Mouse (Mus musculus): ENCODE measurements around the gene Eml1. TPM values are rescaled to one million over a fixed set of nuclear protein-coding genes. Genes with fewer than 3 reads are reported as not detected.

Eml1 gene
- polyA plus RNA-seq, 2 experiments: 38.4 to 44.4 TPM

DNA sequence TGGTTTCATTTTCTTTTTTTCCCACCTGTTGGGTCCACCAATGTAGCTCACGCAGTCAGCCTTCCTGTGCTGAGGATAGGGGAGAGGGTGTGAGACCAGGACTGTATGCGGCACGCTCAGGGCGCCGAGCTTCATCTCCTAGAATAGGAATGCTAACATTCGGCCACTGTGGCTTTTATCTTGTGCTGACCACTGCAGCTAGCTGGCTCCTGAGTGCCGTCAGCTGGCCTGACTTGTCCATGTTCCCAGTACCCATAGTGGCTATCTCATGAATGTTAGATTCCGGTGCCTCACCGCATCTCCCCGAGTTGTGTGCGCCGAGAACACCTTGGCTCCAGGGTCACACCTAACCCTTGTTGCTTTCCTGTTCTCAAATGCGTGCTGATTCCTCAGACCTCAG lies 66.7 kb downstream of the Eml1 start:
- Histone ChIP-seq H3K36me3 (ENCODE audit: control insufficient read depth, insufficient read depth, low read length) (no peaks in the 10 kb centered on the region), H3K9me3 (ENCODE audit: control insufficient read depth, low read length) (no peaks in the 10 kb centered on the region), H3K4me1 (ENCODE audit: control insufficient read depth, insufficient read depth, low read length) (peaks cover 18% of the 10 kb centered on the region), H3K4me2 (replicated peaks; ENCODE audit: low read depth, low read length, severe bottlenecking) (no peak overlapping the region), H3K9ac (ENCODE audit: low read depth, low read length, severe bottlenecking) (no peak overlapping the region), H3K4me3 (replicated peaks; ENCODE audit: low read length) (no peak overlapping the region), H3K27me3 (ENCODE audit: control insufficient read depth, insufficient read depth, low read length) (no peaks in the 10 kb centered on the region), H3K27ac (replicated peaks; ENCODE audit: low read depth, low read length) (no peak overlapping the region)
- ATAC-seq (ENCODE audit: low FRiP score, low read depth) (no peak), DNase-seq (ENCODE audit: low spot score) (no peak)
- 88% methylated on average over 13 of the region's 13 CpGs for WGBS
- TF ChIP-seq POLR2A (IDR thresholded peaks at IDR 0.05; ENCODE audit: borderline replicate concordance, extremely low read depth, insufficient read depth, insufficient read length): no peak

DNA sequence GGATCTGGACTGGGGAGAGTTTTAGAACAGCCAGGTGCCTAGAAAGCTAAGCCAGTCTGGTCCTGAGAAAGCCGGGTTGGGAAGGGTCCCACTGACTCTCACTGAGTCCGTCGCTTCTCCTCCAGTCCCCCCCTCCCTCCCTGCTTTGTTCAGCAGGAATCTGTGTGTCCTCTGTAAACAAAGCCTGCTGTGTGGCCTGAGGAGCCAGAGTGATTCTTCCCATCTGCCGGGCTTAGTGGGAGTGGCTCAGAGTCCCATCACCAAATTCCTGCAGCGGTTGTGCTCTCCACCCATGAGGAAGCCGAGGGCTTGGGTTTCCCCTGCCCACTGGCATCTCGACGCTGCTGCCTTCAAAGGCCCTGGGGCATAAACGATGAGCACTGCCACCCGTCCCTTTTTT lies 72.5 kb downstream of the Eml1 start:
- DNase-seq (ENCODE audit: low spot score): no peak
- Histone ChIP-seq H3K4me3 (replicated peaks; ENCODE audit: low read length) (no peak overlapping the region), H3K4me2 (replicated peaks; ENCODE audit: low read depth, low read length, severe bottlenecking) (no peak overlapping the region), H3K9me3 (ENCODE audit: control insufficient read depth, low read length) (no peaks in the 10 kb centered on the region), H3K27ac (replicated peaks; ENCODE audit: low read depth, low read length) (no peak overlapping the region), H3K4me1 (ENCODE audit: control insufficient read depth, insufficient read depth, low read length) (peaks cover 6% of the 10 kb centered on the region; the same call in 1 of the 2 replicates), H3K9ac (ENCODE audit: low read depth, low read length, severe bottlenecking) (no peak overlapping the region), H3K27me3 (ENCODE audit: control insufficient read depth, insufficient read depth, low read length) (no peaks in the 10 kb centered on the region), H3K36me3 (ENCODE audit: control insufficient read depth, insufficient read depth, low read length) (no peaks in the 10 kb centered on the region)
- no peak for ATAC-seq (ENCODE audit: low FRiP score, low read depth)
- 7% methylated on average over 10 of the region's 10 CpGs for WGBS
- TF ChIP-seq POLR2A (IDR thresholded peaks at IDR 0.05; ENCODE audit: borderline replicate concordance, extremely low read depth, insufficient read depth, insufficient read length): no peak

GRCm38 (mm10) chr12:108443708-108444107 lies 73.0 kb downstream of the Eml1 start:
- Histone ChIP-seq H3K27ac (replicated peaks; ENCODE audit: low read depth, low read length) (no peak overlapping the region), H3K4me3 (replicated peaks; ENCODE audit: low read length) (no peak overlapping the region), H3K9ac (ENCODE audit: low read depth, low read length, severe bottlenecking) (no peak overlapping the region), H3K4me1 (ENCODE audit: control insufficient read depth, insufficient read depth, low read length) (peaks cover 6% of the 10 kb centered on the region; the same call in 1 of the 2 replicates), H3K36me3 (ENCODE audit: control insufficient read depth, insufficient read depth, low read length) (no peaks in the 10 kb centered on the region), H3K27me3 (ENCODE audit: control insufficient read depth, insufficient read depth, low read length) (no peaks in the 10 kb centered on the region), H3K9me3 (ENCODE audit: control insufficient read depth, low read length) (no peaks in the 10 kb centered on the region), H3K4me2 (replicated peaks; ENCODE audit: low read depth, low read length, severe bottlenecking) (no peak overlapping the region)
- ATAC-seq (ENCODE audit: low FRiP score, low read depth) (no peak), DNase-seq (ENCODE audit: low spot score) (no peak)
- 56% methylated on average over 5 of the region's 5 CpGs for WGBS
- no peak for TF ChIP-seq POLR2A (IDR thresholded peaks at IDR 0.05; ENCODE audit: borderline replicate concordance, extremely low read depth, insufficient read depth, insufficient read length)

DNA sequence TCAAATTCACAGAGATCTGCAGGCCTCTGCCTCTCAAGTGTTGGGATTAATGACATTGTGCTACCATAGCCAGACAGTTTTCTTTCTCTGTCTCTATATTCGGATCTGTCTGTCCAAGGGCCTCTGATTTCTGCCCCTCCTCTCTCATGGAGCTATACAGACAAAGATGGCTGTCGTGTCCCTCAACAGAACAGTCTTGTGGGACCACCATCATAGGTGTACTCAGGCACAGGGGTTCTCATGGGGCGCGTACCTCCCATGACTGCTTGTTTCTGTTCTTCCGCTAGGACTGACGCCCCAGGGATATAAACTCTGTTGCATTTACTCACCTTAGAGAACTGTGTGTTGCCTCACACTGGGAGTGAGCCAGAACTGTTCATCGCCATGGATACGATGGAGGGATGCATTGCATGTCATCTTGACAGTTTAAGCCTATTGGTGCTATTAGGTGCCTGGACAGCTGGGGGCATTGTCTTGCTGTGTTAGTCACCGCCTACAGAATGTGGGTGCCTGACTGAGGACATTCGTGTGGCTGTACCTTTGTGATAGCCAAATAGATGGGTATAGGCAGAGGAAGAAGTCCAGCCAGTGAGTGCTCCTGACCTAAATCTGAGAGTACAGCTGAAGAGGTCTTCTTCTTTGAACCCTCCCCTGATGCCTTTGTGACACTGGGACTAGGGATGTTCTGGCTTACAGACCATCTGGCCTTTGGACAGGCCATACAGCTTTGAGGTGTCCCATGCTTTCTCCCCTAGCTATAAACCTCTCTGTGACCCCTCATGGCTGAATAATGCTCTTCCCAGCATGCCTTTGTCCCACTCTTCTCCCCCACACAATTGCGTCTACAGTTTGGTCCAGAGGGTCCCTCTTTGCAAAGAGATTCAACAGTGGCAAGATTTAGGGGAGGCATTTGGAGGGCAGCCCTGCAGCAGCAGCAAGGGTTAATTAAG lies 73.7 kb downstream of the Eml1 start:
- Histone ChIP-seq H3K4me2 (replicated peaks; ENCODE audit: low read depth, low read length, severe bottlenecking) (no peak overlapping the region), H3K9ac (ENCODE audit: low read depth, low read length, severe bottlenecking) (no peak overlapping the region), H3K9me3 (ENCODE audit: control insufficient read depth, low read length) (no peaks in the 10 kb centered on the region), H3K4me3 (replicated peaks; ENCODE audit: low read length) (no peak overlapping the region), H3K27ac (replicated peaks; ENCODE audit: low read depth, low read length) (no peak overlapping the region), H3K4me1 (ENCODE audit: control insufficient read depth, insufficient read depth, low read length) (peaks cover 6% of the 10 kb centered on the region; the same call in 1 of the 2 replicates), H3K36me3 (ENCODE audit: control insufficient read depth, insufficient read depth, low read length) (no peaks in the 10 kb centered on the region), H3K27me3 (ENCODE audit: control insufficient read depth, insufficient read depth, low read length) (no peaks in the 10 kb centered on the region)
- DNase-seq (ENCODE audit: low spot score) (no peak), ATAC-seq (ENCODE audit: low FRiP score, low read depth) (no peak)
- WGBS: 83% methylated on average over 11 of the region's 11 CpGs
- TF ChIP-seq POLR2A (IDR thresholded peaks at IDR 0.05; ENCODE audit: borderline replicate concordance, extremely low read depth, insufficient read depth, insufficient read length): no peak

DNA sequence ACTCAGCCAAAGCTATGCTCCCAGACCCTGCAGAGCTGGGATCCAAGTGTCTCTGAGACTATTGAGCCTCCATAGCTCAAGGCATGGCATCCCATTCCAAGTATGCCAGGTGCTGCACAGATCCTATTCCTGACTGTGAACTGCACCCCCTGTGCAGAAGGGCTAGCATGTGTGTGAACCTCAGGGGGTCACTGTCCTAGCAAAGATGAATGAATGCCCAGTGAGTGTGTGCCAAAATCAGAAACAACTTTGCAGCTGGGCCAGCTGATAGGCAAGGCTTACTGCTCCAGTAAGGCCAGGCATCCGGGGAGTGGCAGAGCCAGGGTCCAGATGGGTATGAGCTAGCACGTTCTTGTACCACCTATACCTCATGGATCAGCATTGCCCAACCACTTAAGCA lies 76.0 kb downstream of the Eml1 start:
- H3K4me1 ChIP-seq (ENCODE audit: control insufficient read depth, insufficient read depth, low read length): peaks cover 10% of the 10 kb centered on the region
- no peak overlapping the region for H3K4me3 ChIP-seq (replicated peaks; ENCODE audit: low read length)
- no peak overlapping the region for H3K4me2 ChIP-seq (replicated peaks; ENCODE audit: low read depth, low read length, severe bottlenecking)
- DNase-seq (ENCODE audit: low spot score) (no peak), ATAC-seq (ENCODE audit: low FRiP score, low read depth) (no peak)
- no peak overlapping the region for H3K9ac ChIP-seq (ENCODE audit: low read depth, low read length, severe bottlenecking)
- no peak overlapping the region for H3K27ac ChIP-seq (replicated peaks; ENCODE audit: low read depth, low read length)
- no peaks in the 10 kb centered on the region for H3K36me3 ChIP-seq (ENCODE audit: control insufficient read depth, insufficient read depth, low read length)
- 94% methylated on average over 2 of the region's 2 CpGs for WGBS
- TF ChIP-seq POLR2A (IDR thresholded peaks at IDR 0.05; ENCODE audit: borderline replicate concordance, extremely low read depth, insufficient read depth, insufficient read length): no peak
- no peaks in the 10 kb centered on the region for H3K27me3 ChIP-seq (ENCODE audit: control insufficient read depth, insufficient read depth, low read length)
- H3K9me3 ChIP-seq (ENCODE audit: control insufficient read depth, low read length): no peaks in the 10 kb centered on the region
